Mouse (Mus musculus) retina, adult 2 months (tissue): Measurements from ENCODE around the gene Nppb.

ENCODE experiments used
- DNase-seq: peaks from one replicate; pipeline ENCODE4 v3.0.0-alpha.2; 2012; ENCODE audit warnings: low read depth, low spot score

Nppb gene

GRCm38 (mm10) chr4:147985205-147986132 lies at the start of gene Nppb:
TSS of gene Nppb (plus strand) at chr4:147985788.
- no peak for DNase-seq

GRCm38 (mm10) chr4:147935904-147936303 lies 49.7 kb upstream of the Nppb start:
- DNase-seq, result no peak

GRCm38 (mm10) chr4:147936331-147936954 lies 49.1 kb upstream of the Nppb start, which contains the start of gene Plod1:
TSS of gene Plod1 (minus strand) at chr4:147936767.
- DNase-seq, result no peak

DNA sequence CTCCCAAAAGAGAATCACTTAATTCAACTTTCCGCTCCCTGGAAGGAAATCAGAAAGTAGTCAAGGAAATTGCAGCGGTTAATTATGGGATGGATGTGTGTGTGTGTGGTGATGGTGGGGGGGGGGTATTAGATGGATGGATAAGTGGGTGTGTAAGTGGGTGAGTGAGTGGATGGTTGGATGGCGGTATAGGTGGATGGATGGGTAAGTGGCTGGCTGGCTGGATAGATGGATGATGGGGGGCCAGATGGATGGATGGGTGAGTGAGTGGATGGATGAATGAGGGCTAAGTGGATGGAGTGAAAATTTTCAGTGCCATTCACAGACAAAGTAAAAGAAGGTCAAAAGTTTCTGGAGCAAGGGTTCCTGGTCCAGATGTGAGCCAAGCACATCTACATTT lies 48.6 kb upstream of the Nppb start:
- DNase-seq, result no peak

DNA sequence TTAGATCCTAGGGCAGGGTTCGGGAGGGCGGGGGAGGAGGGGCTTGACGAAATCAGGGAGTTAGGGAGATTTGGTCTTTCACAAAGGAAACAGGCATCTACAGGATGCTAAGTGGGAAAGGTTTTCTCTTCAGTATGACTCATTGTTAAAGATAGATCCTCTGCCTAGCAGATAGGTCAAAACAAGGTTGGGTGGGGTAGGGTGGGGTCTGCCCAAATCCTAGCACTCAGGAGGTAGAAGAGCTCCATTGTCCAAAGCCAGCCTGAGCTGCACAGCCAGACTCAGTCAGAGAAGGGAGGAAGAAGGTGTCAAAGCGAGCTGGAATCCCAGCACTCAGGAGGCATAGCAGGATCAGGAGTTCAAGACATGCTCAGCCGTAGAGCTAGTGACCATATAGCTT lies 48.1 kb upstream of the Nppb start:
- no peak for DNase-seq

DNA sequence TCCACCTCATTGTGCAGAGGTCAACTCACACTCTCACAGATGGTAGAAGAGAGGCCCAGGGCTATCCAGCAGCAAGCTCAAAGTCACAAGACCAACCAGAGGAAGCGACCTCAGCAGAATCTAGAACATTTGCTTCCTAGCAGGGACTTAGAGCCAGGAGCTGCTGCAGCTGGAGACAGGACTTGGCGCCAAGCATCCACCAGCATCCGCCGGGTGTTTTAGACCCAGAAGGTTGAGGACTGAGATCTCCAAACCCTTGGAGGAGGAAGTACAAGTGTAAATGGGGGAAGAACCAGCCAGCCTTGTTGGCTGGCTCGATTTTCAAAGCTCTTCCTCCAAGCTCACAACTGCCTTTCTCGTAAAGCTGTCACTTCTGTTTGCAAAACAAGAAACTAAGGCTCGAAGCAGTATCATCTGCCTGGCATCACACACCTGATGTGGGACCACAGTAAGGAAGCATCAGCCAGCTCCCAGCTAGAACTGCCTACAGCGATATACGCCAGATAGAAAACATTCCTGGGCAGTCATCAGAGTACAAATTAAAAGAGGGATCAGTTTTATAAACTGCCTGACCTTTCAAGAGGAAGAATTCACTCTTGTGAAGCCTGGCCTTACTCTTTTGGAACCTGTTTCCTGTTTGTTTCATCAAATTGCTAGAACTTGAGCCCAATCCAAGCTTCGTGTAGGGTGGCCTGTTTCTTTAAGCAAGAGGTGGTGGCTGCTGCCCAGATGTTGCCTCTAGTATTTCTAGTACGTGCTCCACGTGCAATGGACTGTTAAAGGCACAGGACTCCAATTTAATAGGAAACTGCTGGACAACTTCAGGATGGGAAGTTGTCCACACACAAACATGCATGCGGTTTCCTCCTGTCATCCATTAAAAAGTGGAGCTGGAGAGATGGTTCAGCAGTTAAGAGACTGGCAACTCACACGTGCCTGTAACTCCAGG lies 47.2 kb upstream of the Nppb start:
- DNase-seq, result no peak

DNA sequence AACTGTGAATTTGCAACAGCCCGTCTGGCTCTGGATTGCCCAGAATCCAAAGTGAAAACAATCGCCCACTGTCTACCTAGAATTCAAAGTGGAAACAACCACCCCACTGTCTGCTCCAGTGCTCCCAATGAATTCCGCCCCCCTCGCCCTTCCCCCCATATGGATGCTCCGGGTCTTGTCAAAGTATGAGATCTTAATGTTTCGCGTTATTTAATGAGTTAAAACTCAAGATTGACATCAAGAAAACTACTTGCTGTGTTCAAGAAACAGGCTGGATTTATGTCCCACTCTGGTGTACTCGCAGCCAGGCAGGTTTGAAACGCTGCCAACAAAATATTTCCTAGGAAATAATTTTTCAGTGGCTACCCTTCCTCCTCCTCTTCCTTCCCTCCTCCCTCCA lies 45.5 kb upstream of the Nppb start:
- no peak for DNase-seq

- peak; percentile 77 for DNase-seq
These were observed 45.0 kb upstream of the Nppb start, which contains the start of gene 2510039O18Rik for GRCm38 (mm10) chr4:147940576-147941044. TSS of gene 2510039O18Rik (plus strand) at chr4:147940895.

GRCm38 (mm10) chr4:147941045-147942020 lies 44.3 kb upstream of the Nppb start:
- DNase-seq, result no peak

DNA sequence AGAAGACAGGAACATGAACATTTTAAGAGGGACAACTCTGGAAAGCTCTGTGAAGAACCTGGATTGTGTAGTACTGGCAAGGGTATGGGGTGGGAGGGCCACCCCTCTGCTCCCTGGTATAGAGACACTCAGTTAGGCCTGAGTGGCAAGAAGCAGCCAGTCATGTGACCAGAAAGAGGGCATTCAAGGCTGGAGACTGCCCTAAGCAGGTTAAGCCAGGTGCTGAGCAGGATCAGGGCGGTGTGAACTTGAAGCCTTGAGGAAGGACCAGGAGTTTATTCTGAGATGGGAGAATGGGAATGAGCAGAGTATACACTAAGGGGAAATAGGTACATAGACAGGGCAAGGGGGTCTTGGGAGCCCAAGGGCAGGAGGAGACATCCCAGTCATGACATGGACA lies 42.6 kb upstream of the Nppb start:
- no peak for DNase-seq

- no peak for DNase-seq
These were observed 38.1 kb upstream of the Nppb start for GRCm38 (mm10) chr4:147947511-147947910.

DNA sequence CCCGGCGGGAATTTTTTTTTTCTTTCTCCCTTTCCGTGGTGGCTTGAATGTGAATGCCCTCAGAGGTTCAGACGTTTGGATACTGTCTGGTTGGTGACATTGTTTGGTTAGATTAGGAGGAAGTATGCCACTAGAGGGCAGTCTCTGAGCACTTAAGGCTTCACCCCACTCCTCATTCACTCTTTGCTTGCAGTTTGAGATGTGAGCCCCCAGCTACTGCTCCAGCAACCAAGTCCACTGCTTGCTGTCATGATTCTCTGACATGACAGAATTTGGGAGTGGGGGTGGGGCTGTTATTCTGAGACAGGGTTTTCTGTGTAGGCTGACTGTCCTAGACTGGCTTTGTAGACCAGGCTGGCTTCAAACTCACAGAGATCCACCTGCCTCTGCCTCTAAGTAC lies 32.0 kb upstream of the Nppb start:
- peak; percentile 22 for DNase-seq

- no peak for DNase-seq
These were observed 28.4 kb upstream of the Nppb start for GRCm38 (mm10) chr4:147957141-147957540.

- peak; percentile 40 for DNase-seq
These were observed 25.4 kb upstream of the Nppb start for GRCm38 (mm10) chr4:147959881-147960831.

GRCm38 (mm10) chr4:147962781-147963180 lies 22.8 kb upstream of the Nppb start:
- DNase-seq, result no peak

DNA sequence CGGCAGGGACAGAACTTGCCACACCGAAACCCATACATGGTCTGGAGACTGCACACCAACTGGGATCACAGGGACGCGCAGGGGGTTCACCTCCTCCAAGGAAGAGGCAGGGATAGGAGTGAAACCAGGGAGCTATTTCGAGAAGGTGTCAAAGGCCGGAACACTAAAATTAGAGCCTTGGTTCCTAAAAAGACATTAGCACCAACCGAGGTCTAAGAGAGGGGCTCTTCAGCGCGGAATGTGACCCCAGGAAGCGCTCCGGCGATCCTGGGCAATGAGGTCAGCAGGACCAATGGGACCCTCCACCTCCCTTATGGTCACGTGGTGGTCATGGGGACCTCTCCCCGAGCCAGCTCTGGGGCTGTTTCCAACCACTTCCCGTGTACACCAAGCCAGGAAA lies 22.0 kb upstream of the Nppb start:
- no peak for DNase-seq

DNA sequence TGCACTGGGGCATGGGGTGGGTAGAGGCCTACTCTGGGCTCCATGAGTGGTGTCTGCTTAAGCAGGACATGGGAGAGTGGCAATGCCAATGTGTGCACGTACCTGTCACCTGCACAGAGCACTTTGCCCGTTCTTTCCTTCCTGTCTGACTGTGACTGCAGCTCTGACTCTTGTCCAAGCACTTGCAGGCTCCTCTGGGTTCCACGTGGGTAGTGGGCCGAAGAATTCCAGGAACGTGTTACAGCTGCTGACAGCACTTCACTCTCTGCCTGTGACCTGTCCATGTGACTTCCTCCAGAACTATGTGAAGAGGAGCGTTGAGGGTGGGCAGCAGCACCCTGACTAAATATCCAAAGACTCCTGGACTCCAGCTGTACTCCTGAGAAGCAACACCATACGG lies 19.9 kb upstream of the Nppb start:
- DNase-seq, result no peak

DNA sequence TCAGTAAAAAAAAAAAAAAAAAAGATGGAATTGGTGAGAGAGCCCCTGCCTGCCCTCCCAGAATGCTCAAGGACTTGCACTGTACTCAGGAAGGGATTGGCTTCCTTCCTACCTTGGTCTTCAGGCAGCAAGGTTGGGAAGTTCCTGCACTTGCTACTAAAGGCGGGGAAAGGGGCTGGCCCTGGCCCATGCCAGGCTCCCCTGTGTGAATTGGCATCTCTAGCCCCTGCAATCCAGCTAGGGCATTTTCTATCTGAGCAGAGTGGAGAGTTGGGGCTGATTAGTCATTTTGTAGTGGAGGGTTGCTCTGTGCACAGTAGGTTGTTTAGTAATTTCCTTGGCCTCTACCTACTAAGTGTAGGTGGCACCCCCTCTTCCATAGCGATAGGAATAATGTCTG lies 16.8 kb upstream of the Nppb start:
- DNase-seq, result no peak

- DNase-seq, result no peak
These were observed 16.3 kb upstream of the Nppb start for GRCm38 (mm10) chr4:147969337-147969736.
